Mouse (Mus musculus): ENCODE data around the gene Zfp628. TPM values are rescaled to one million over a fixed set of nuclear protein-coding genes. Genes with fewer than 3 reads are reported as not detected.

Gene Zfp628
- polyA plus RNA-seq, 1 experiment = 9.7 TPM

- no peaks in the 10 kb centered on the region for H3K4me1 ChIP-seq (ENCODE audit: control insufficient read depth, insufficient read depth, low read length)
- no peak for TF ChIP-seq POLR2A (IDR thresholded peaks at IDR 0.05; ENCODE audit: extremely low read depth, insufficient read depth, low read length)
- no peak for TF ChIP-seq CTCF (IDR thresholded peaks at IDR 0.05; ENCODE audit: extremely low read depth, insufficient read depth, low read length)
- no peak overlapping the region for H3K27ac ChIP-seq (ENCODE audit: insufficient read depth, low read length)
- no peak overlapping the region for H3K4me3 ChIP-seq (ENCODE audit: insufficient read depth, low read length)
These were observed 19.3 kb downstream of the Zfp628 start for GRCm38 (mm10) chr7:4934160-4934914.

DNA sequence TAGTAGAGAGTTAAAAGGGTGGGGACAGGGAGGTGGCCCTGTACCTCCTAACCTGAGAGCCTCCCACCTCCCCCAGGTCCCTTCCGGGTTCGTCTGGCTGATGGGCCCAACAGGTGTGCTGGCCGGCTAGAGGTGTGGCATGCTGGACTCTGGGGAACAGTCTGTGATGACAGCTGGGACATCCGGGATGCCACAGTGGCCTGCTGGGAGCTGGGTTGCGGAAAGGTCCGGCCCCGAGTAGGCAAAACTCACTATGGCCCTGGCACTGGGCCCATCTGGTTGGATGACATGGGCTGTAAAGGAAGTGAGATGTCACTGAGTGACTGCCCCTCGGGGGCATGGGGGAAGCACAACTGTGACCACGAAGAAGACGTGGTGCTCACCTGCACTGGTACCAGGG lies 21.8 kb downstream of the Zfp628 start:
- Histone ChIP-seq H3K4me1 (ENCODE audit: control insufficient read depth, insufficient read depth, low read length) (no peaks in the 10 kb centered on the region), H3K4me3 (ENCODE audit: insufficient read depth, low read length) (no peak overlapping the region), H3K27ac (ENCODE audit: insufficient read depth, low read length) (no peak overlapping the region)
- TF ChIP-seq POLR2A (IDR thresholded peaks at IDR 0.05; ENCODE audit: extremely low read depth, insufficient read depth, low read length) (no peak), CTCF (IDR thresholded peaks at IDR 0.05; ENCODE audit: extremely low read depth, insufficient read depth, low read length) (no peak)

DNA sequence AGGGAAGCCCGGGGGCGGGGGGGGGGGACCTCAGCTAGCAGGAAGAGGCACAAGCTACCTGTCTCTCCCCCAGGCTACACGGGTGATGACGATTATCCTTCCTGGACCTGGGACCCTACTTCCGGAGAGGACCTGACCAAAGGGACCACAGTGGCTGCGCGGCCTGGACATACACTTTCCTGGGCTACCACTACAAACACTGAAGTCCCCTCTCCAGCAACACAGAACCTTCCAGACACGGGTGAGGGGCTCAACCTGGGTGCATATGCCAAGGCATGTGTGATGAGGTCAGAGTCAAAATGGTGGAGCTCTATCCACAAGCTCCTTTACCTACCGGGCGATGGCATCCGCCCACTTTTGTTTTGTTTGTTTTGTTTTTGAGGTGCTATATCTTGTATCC lies 22.4 kb downstream of the Zfp628 start:
- no peak overlapping the region for H3K4me3 ChIP-seq (ENCODE audit: insufficient read depth, low read length)
- no peaks in the 10 kb centered on the region for H3K4me1 ChIP-seq (ENCODE audit: control insufficient read depth, insufficient read depth, low read length)
- no peak for TF ChIP-seq POLR2A (IDR thresholded peaks at IDR 0.05; ENCODE audit: extremely low read depth, insufficient read depth, low read length)
- TF ChIP-seq CTCF (IDR thresholded peaks at IDR 0.05; ENCODE audit: extremely low read depth, insufficient read depth, low read length) = no peak
- no peak overlapping the region for H3K27ac ChIP-seq (ENCODE audit: insufficient read depth, low read length)

- Histone ChIP-seq H3K4me3 (ENCODE audit: insufficient read depth, low read length) (no peak overlapping the region), H3K27ac (ENCODE audit: insufficient read depth, low read length) (no peak overlapping the region), H3K4me1 (ENCODE audit: control insufficient read depth, insufficient read depth, low read length) (no peaks in the 10 kb centered on the region)
- TF ChIP-seq POLR2A (IDR thresholded peaks at IDR 0.05; ENCODE audit: extremely low read depth, insufficient read depth, low read length) (no peak), CTCF (IDR thresholded peaks at IDR 0.05; ENCODE audit: extremely low read depth, insufficient read depth, low read length) (peak; percentile 83)
These were observed 23.4 kb downstream of the Zfp628 start for GRCm38 (mm10) chr7:4938456-4938855.

DNA sequence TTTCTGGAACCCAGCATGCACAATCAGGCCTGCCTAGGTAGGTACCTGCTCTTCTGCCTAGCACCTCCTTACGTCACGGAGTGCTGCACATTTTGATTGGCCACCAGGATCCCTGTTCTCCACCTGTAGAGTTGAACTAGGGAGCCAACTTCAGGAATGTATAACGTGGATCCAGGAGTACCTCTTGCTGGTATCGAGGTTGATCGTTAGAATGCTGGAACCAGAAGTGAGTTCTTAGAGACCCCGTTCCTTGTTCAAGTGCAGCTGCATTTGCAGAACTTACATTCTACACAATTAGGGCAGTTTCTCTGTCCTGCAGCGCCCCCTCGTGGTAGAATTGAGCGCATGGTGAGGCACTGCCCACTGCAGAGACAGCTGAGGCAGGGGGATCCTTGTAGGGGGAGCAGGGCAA lies 25.1 kb downstream of the Zfp628 start:
- Histone ChIP-seq H3K4me3 (ENCODE audit: insufficient read depth, low read length) (no peak overlapping the region), H3K4me1 (ENCODE audit: control insufficient read depth, insufficient read depth, low read length) (no peaks in the 10 kb centered on the region), H3K27ac (ENCODE audit: insufficient read depth, low read length) (no peak overlapping the region)
- TF ChIP-seq CTCF (IDR thresholded peaks at IDR 0.05; ENCODE audit: extremely low read depth, insufficient read depth, low read length) (peak; percentile 78), POLR2A (IDR thresholded peaks at IDR 0.05; ENCODE audit: extremely low read depth, insufficient read depth, low read length) (no peak)

DNA sequence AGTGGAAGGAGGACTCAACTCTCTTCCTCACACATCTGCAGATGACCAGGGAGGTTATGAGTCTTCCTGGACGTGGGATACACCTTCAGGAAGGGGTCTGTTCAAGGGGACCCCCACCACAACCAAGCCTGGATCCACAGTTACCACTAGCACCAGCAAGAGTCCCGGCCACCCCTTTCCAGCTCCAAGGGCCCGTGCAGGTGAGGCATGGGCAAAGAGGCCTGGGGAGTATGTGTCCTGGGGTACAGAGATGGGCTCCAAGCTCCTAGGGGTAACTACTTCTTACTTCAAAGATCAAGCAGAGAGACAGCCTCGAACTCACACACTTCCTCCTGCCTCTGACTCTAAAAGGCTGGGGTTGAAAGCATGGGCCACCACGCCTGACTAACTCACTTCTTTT lies 27.7 kb downstream of the Zfp628 start:
- TF ChIP-seq CTCF (IDR thresholded peaks at IDR 0.05; ENCODE audit: extremely low read depth, insufficient read depth, low read length) (no peak), POLR2A (IDR thresholded peaks at IDR 0.05; ENCODE audit: extremely low read depth, insufficient read depth, low read length) (no peak)
- no peaks in the 10 kb centered on the region for H3K4me1 ChIP-seq (ENCODE audit: control insufficient read depth, insufficient read depth, low read length)
- H3K27ac ChIP-seq (ENCODE audit: insufficient read depth, low read length) = no peak overlapping the region
- H3K4me3 ChIP-seq (ENCODE audit: insufficient read depth, low read length) = no peak overlapping the region

DNA sequence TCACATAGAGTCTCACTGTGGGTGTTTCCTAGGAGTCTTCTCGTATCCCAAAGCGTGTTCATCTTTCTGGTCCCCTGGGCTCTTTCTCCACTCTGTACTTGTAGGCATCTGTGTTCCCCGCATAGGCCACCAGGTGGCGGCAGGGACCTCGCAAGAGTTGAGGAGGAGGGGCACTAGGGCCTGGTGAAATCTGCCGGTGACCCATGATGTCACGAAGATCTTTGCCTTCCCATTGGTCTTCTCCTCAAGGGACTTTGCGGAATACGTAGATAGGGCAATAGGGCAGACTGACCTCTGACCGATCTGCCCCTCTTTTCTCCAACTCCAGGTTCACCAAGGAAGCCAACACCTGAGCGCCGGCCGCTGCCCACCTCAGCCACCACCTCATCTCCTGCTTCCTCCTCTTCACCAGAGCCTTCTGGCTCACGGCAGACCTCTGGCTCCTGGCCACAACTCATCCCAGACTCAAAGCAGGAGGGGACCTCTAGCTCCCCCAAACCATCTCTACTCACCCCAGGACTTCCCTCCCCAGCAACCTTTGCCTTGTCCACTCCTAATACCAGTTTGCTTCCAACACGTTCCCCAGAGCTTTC lies 28.3 kb downstream of the Zfp628 start:
- Histone ChIP-seq H3K27ac (ENCODE audit: insufficient read depth, low read length) (no peak overlapping the region), H3K4me1 (ENCODE audit: control insufficient read depth, insufficient read depth, low read length) (no peaks in the 10 kb centered on the region), H3K4me3 (ENCODE audit: insufficient read depth, low read length) (peak overlapping the region; percentile 23)
- TF ChIP-seq POLR2A (IDR thresholded peaks at IDR 0.05; ENCODE audit: extremely low read depth, insufficient read depth, low read length) (no peak), CTCF (IDR thresholded peaks at IDR 0.05; ENCODE audit: extremely low read depth, insufficient read depth, low read length) (peak; percentile 87)

DNA sequence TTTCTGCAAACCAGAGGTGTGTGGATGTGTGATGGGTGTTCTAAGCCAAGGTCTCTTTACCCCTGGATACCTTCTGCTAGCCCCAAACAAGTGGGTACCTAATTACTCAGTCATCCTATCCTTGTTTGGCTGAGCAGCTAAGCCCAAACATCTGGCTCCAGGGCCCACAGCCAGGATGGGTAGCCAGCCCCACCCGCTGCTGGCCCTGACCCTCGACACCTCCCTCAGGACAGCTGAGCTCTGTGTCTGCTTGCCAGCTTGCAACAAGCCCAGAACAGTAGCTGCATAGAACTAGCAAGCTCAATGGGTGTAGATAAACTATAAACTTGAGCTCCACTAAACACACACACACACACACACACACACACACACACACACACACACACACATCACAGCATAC lies 32.8 kb downstream of the Zfp628 start:
- Histone ChIP-seq H3K4me3 (ENCODE audit: insufficient read depth, low read length) (no peak overlapping the region), H3K4me1 (ENCODE audit: control insufficient read depth, insufficient read depth, low read length) (no peaks in the 10 kb centered on the region), H3K27ac (ENCODE audit: insufficient read depth, low read length) (no peak overlapping the region)
- no peak for TF ChIP-seq POLR2A (IDR thresholded peaks at IDR 0.05; ENCODE audit: extremely low read depth, insufficient read depth, low read length)
- no peak for TF ChIP-seq CTCF (IDR thresholded peaks at IDR 0.05; ENCODE audit: extremely low read depth, insufficient read depth, low read length)

DNA sequence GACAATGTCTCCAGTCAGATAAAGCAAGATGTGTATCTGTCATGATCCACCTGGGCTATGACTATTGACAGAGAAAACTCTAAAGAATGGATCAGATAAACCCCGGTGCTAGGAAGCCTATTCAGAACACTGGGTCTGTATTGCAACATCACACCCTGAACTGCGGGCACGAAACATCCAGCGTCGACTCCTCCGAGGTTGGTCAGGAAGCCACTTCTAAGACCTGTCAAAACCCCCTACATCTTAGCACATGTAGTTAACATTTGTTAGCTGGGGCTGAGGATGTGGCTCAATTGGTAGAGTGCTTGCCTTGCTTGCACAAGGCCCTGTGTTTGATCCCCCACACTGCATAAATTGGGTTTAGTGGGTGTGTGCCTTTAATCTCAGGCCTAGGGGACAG lies 33.4 kb downstream of the Zfp628 start:
- Histone ChIP-seq H3K27ac (ENCODE audit: insufficient read depth, low read length) (no peak overlapping the region), H3K4me1 (ENCODE audit: control insufficient read depth, insufficient read depth, low read length) (no peaks in the 10 kb centered on the region), H3K4me3 (ENCODE audit: insufficient read depth, low read length) (no peak overlapping the region)
- TF ChIP-seq CTCF (IDR thresholded peaks at IDR 0.05; ENCODE audit: extremely low read depth, insufficient read depth, low read length) (no peak), POLR2A (IDR thresholded peaks at IDR 0.05; ENCODE audit: extremely low read depth, insufficient read depth, low read length) (no peak)

All from cortical plate, adult 2 months (tissue).